Mouse (Mus musculus): ENCODE data around the gene Hdac9.
"Not testable (repeated sequence)": the region's sequence is repeated elsewhere in the genome, so short reads cannot be mapped to it uniquely, and the experiment has no call there.

Gene Hdac9

GRCm38 (mm10) chr12:34087292-34087942 lies 829.5 kb downstream of the Hdac9 start:
- no peak for DNase-seq (ENCODE audit: low spot score)

DNA sequence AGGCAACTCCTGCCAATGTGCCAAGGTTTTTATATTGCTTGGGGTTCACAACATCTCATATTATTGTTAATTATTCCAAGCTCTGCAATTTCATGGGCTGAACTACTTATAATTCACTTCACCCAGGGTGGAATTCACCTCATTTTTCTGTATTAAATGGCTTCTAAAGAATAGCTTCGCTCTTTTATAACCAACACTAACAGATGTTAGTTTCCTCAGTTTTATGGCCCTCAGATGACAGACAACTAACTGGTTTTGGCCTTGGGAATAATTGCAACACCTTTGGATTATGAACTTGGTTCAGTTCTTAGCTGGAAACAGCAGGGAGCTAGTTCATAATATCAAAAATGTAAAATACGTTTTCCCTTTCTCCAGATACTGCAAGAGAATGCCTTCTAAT lies 839.9 kb downstream of the Hdac9 start:
- no peak for DNase-seq (ENCODE audit: low spot score)

- no peak for DNase-seq (ENCODE audit: low spot score)
These were observed 840.9 kb downstream of the Hdac9 start for GRCm38 (mm10) chr12:34075805-34076509.

DNA sequence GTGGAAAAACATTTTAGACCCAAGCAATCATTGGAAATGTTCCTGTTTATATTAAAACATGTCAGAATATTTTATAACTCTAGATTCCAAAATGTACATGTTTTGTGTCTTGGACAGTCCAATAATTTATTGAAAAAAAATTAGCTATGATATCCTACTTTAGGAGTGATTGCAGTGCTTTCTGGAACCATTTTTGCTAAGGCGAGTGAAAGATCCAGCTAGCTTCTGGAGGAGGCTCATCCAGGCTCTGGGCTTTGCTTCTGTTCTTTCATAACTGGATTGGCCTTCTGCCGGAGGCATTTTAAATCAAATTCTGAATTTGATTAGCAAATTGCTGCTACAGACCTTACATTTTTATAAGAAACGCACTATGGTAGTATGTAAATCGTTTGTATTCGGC lies 864.4 kb downstream of the Hdac9 start:
- no peak for DNase-seq (ENCODE audit: low spot score)

DNA sequence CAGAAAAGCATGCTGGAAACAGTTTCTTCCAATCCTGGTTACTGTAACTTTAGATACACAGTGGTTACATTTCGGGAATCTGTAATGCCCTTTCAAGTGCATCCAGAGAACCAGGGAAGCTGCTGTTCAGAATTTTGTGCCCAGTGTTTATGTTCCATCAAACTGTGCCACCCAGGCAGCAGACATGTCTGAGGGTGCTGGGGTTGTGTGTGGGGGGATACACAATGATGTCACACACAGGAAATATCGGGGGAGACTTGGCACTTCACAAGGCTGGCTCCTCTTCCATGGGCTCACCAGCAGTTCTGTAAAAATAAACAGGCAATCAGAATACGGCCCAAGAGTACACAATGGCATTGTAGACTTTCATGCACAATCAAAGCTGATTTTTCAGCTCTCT lies 864.9 kb downstream of the Hdac9 start:
- DNase-seq (ENCODE audit: low spot score), result no peak

- no peak for DNase-seq (ENCODE audit: low spot score)
These were observed 865.8 kb downstream of the Hdac9 start for GRCm38 (mm10) chr12:34051112-34051511.

GRCm38 (mm10) chr12:34040949-34041348 lies 875.9 kb downstream of the Hdac9 start:
- no peak for DNase-seq (ENCODE audit: low spot score)

GRCm38 (mm10) chr12:34040061-34040460 lies 876.8 kb downstream of the Hdac9 start:
- no peak for DNase-seq (ENCODE audit: low spot score)

GRCm38 (mm10) chr12:34009796-34010195 lies 907.1 kb downstream of the Hdac9 start:
- DNase-seq (ENCODE audit: low spot score), result not testable (repeated sequence)

Measured in spleen, adult 12 weeks (tissue).